Mouse (Mus musculus): ENCODE results near the gene Ddx31. TPM values are rescaled to one million over a fixed set of nuclear protein-coding genes. Genes with fewer than 3 reads are reported as not detected.

The Ddx31 gene
- total RNA-seq (2021), result 9.8 and 10.6 TPM in 2 replicates
- long read RNA-seq, transcript Ddx31-201 (20 exons, 3,271 nt), result major isoform, 9 of 14 reads
- long read RNA-seq, partial matches to known transcripts, result 2 of 14 reads
- long read RNA-seq, other reads (novel, unspliced or antisense), result 3 of 14 reads

GRCm38 (mm10) chr2:28840222-28840951 is at the start of gene Ddx31, which contains the start of gene Gtf3c4:
Gene Ddx31, plus strand, starts transcription at chr2:28840406.
Gene Gtf3c4, minus strand, starts transcription at chr2:28840360.
- peak; percentile 96 for DNase-seq

- no peak for DNase-seq
These were observed 47.1 kb upstream of the Ddx31 start for GRCm38 (mm10) chr2:28792931-28793610.

- no peak for DNase-seq
These were observed 45.6 kb upstream of the Ddx31 start for GRCm38 (mm10) chr2:28794623-28795022.

GRCm38 (mm10) chr2:28796298-28796697 is 43.9 kb upstream of the Ddx31 start:
- DNase-seq, result no peak

- DNase-seq, result no peak
These were observed 42.6 kb upstream of the Ddx31 start for GRCm38 (mm10) chr2:28797490-28798106.

- no peak for DNase-seq
These were observed 41.8 kb upstream of the Ddx31 start for GRCm38 (mm10) chr2:28798390-28798789.

- DNase-seq, result no peak
These were observed 40.6 kb upstream of the Ddx31 start for GRCm38 (mm10) chr2:28799575-28799974.

GRCm38 (mm10) chr2:28803406-28803805 is 36.8 kb upstream of the Ddx31 start:
- DNase-seq, result no peak

- no peak for DNase-seq
These were observed 31.4 kb upstream of the Ddx31 start for GRCm38 (mm10) chr2:28808841-28809240.

- no peak for DNase-seq
These were observed 29.8 kb upstream of the Ddx31 start for GRCm38 (mm10) chr2:28810260-28811013.

GRCm38 (mm10) chr2:28818866-28819265 is 21.3 kb upstream of the Ddx31 start:
- DNase-seq, result no peak

- no peak for DNase-seq
These were observed 10.9 kb upstream of the Ddx31 start for GRCm38 (mm10) chr2:28829265-28829664.

GRCm38 (mm10) chr2:28836181-28836940 is 3.8 kb upstream of the Ddx31 start:
- DNase-seq, result no peak

- no peak for DNase-seq
These were observed 545 bp upstream of the Ddx31 start for GRCm38 (mm10) chr2:28839501-28840221.

GRCm38 (mm10) chr2:28842042-28842441 is 1.8 kb downstream of the Ddx31 start:
- DNase-seq, result no peak

- DNase-seq, result no peak
These were observed 8.7 kb downstream of the Ddx31 start for GRCm38 (mm10) chr2:28848879-28849278.

- no peak for DNase-seq
These were observed 12.4 kb downstream of the Ddx31 start for GRCm38 (mm10) chr2:28852594-28852993.

- no peak for DNase-seq
These were observed 15.6 kb downstream of the Ddx31 start for GRCm38 (mm10) chr2:28855773-28856172.

GRCm38 (mm10) chr2:28859303-28859702 is 19.1 kb downstream of the Ddx31 start:
- no peak for DNase-seq

GRCm38 (mm10) chr2:28860678-28861423 is 20.6 kb downstream of the Ddx31 start:
- DNase-seq, result no peak

Data from adrenal gland, postnatal 25 days (tissue).